Mouse (Mus musculus) monocyte, adult 2 months (primary cell): ENCODE data around the gene Alg6.

Experiments used
- DNase-seq, 2 experiments: peaks; one replicate each; pipeline ENCODE4 v3.0.0; 2022; ENCODE audit warnings: low spot score in 2 of 2, low read depth in 1 of 2

The Alg6 gene

GRCm38 (mm10) chr4:99714904-99715782, at the start of gene Alg6:
Gene Alg6, plus strand, starts transcription at chr4:99715664.
- DNase-seq: peak; percentile 83 to 93

- no peak for DNase-seq
Measured at GRCm38 (mm10) chr4:99670203-99670851, 45.1 kb upstream of the Alg6 start.

DNA sequence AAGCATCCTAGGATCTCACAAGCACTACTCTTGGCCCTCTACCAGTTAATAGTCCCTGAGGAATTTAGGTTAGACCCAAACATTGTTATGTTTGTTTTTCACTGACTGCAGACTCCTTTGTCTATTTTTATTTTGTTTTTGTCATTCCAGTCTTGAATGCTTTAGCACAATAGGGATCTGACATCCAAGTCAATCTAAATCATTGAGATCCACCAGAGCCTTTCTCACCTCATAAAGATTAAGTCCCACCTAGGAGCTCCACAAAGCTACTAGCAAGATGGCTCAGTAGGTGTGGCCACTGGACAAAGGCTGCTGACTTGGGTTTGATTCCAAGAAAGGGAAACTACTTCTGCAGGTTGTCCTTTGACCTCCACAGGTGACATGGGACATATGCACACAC, 40.3 kb upstream of the Alg6 start:
- no peak for DNase-seq

GRCm38 (mm10) chr4:99683941-99684340, 31.5 kb upstream of the Alg6 start:
- DNase-seq: no peak

DNA sequence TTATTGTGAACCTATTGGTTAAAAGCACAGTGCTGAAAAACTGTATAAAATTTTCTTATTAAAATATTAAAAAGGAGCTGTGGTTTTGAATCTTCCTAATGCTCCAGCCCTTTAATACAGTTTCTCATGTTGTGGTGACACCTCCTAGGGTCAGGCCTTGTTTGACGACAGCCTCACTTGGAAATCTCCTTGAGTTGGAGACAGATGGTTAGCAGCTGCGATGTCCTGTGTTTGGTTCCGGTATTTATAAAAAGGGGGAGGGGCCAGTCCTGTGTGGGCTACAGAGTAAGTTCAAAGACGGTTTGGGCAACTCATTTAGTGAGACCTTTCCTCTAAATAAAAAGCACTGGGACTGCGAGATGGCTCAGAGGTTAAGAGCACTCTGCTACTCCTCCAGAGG, 29.2 kb upstream of the Alg6 start:
- no peak for DNase-seq

GRCm38 (mm10) chr4:99712583-99713183, 2.8 kb upstream of the Alg6 start:
- DNase-seq: no peak

DNA sequence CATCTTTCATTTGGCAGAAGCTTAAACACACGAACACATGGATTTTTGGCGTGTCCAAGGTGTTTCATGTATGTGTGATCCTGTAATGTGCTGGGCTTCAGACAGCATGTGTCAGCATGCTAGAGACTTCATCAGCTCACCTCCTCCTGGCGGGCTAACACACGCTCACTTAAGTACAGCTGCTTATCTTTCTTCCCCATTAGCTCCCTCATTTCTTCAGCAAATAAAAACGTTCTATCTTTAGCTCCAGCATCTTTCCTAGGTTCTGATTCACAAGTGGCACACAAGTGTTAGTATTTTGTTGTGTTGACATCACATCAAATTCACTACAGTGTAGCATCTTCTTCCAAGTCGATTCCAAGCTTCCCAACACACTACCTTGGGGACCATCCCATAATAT, 1.5 kb upstream of the Alg6 start:
- DNase-seq: no peak

GRCm38 (mm10) chr4:99715783-99716416, 436 bp downstream of the Alg6 start:
- DNase-seq: no peak

- no peak for DNase-seq
Measured at GRCm38 (mm10) chr4:99717905-99718304, 2.4 kb downstream of the Alg6 start.

DNA sequence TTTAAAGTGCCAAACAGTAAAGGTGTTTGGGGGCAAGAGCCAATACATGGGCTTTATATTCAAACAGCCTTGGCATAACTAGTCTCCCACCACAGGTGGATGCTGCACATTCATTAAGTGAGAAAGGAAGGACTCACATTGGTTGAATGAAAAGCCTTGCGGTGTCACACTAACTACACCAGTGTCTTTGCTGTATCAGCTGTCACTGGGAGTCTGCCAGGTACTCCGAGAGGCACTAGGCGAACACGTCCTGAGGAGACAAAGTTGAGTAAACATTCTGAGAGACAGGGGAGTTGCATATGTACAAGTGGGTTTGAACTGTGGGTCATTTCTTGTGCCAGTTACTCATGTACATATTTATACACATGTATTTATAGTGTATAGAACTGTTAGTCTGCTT, 8.9 kb downstream of the Alg6 start:
- no peak for DNase-seq

DNA sequence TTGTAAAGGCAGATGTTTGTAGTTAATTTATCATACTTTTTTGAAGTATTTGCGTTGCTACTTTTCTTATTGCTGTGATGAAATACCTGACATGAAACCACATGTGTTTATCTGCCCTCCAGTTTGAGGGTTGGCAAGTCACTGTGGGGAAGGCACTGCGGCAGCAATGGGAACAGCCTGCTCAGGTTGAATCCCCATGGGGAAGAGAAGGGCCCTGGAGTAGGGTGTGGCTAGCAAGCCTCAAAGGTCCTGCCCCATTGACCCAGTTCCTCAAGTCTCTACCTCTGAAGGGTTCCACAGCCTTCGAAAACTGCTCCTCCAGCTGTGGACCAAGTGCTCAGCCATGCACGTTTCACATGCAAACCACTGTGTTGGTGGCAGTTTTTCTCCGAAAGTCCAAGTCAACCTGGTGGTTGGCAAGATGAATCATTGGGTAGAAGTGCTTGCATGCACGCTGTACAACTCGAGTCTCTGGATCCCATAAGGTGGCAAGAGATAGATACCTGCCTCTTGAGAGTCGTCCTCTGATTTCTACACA, 10.5 kb downstream of the Alg6 start:
- no peak for DNase-seq

GRCm38 (mm10) chr4:99739836-99740235, 24.4 kb downstream of the Alg6 start:
- DNase-seq: no peak

DNA sequence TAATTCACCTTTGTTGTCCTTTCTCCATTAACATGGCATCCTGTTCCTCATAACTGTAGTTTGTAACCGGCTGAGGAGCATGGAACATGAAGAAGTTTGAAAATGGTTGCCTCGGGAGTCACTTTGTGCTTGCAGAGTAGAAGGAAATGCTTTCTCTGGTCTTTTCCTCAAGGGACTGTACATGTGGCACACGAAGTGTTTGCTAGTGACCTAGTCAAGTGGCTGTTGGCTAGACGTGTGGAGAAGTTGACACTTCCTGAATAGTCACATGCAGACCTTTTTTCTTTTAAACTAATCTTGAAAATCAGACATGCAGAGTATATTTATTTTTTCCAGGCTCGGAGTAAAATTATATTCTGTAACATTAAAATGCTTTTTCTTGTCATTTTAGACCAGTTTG, 37.0 kb downstream of the Alg6 start:
- no peak for DNase-seq

DNA sequence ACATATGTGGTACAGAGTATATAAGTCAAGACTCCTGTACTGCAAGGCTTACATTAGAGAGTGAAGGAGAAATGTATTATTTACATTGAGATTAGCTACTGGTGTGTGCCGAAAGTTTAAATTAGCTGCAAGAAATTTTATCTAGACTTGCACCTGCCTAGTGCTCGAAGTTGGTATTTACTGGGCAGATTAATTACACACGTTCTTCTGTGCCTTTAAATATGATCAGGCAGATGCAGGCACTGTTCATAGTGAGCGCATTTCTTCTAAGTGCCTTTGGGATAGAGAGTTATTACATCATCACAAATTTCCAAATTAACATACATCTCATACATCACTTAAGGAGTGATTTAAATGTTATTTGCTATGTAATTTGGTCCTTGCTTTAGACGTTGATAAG, 50.8 kb downstream of the Alg6 start:
- DNase-seq: no peak

DNA sequence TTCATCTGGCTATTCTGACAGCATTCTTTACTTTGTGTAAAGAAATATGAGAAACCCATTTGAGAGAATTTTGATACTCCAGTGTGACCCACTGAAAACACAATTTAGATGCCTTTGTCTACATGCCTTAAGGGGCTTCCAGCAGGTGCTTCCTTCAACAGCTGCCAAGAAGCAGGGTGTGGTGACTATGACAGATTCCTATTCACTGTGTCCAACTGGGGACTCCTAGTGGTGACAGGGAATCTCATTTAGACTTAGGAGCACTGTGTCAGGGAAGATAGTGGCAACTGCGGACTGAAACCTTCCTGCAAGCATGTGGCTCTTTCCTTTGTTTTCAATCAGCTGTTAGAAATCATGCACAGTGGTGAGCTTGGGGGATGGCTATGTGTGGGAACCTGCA, 51.3 kb downstream of the Alg6 start:
- DNase-seq: no peak

DNA sequence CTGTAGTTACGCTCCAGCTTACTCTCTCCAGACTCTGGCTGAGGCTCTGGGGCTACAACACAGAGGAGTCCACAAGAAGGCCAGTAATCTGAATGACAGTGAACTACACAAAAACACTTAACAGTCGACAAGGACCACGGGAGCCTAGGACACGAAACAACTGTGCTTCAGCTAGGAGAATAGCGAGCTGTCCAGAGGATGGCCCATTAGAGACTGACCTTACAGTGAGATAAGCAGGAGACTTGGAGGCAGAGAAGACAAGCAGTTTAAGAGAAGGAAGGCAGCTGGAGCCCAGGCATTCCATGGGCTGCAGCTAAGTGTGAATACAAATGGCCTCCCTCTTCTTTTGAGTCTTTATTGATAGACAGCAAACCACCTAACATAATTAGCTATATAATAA, 55.1 kb downstream of the Alg6 start:
- no peak for DNase-seq

- no peak for DNase-seq
Measured at GRCm38 (mm10) chr4:99773041-99773440, 57.6 kb downstream of the Alg6 start.

DNA sequence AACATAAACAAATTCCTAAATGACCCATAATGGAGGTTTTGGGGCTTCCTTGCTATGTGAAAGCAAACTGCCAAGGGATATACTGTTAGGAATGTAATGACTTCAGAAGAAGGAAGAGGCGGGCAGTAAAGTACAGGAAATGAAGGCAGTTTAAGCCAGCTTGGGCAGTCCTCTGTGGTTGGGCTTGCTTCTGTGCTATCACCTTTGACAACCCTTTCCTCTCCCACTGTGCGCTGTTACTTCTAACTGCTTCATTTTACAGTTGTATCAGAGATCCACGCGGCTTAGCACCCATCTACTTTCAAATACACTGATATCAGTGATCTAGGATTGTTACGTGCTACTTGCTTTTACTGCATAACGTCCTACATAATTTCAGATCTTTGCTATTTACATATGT, 76.9 kb downstream of the Alg6 start:
- no peak for DNase-seq
